Mouse (Mus musculus): ENCODE data around the gene Rwdd3.

DNA sequence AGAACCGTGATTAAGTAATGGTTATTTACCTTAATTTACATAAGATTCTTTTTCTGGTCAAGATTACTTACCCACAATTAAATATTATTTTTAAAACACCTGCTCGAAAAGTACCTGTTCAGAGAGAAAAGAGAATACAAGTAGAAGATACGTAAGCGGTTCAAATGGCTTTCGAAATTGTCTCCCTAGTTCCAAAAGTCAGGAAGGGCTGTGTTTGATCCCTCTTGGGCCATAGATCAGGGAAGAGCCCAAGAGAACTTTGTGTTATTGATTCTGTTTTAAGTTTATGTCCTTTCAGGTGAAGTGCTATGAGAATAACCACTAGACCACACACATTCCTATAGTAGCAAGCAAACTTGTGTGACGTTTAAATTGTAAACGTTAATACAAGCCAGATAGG, 16.0 kb upstream of the Rwdd3 start:
- TF ChIP-seq CTCF (IDR thresholded peaks at IDR 0.05) (no peak), EP300 (IDR thresholded peaks at IDR 0.05) (no peak)

All from lung, postnatal 0 days (tissue).